Mouse (Mus musculus) layer of hippocampus, adult 11-12 months (tissue): ENCODE data around the gene Foxa3.
"Not testable (repeated sequence)": the region's sequence is repeated elsewhere in the genome, so short reads cannot be mapped to it uniquely, and the experiment has no call there.

ENCODE experiments used
- DNase-seq: peaks from one replicate; pipeline ENCODE4 v3.0.0; 2022; ENCODE audit warnings: low spot score

Foxa3 gene

GRCm38 (mm10) chr7:19023357-19023814 lies at the start of gene Foxa3:
TSS of gene Foxa3 (minus strand) at chr7:19023538.
- DNase-seq, result peak; percentile 39

GRCm38 (mm10) chr7:19071024-19071423 lies 47.7 kb upstream of the Foxa3 start:
- DNase-seq, result not testable (repeated sequence)

GRCm38 (mm10) chr7:19069500-19069899 lies 46.2 kb upstream of the Foxa3 start:
- no peak for DNase-seq

- peak; percentile 83 for DNase-seq
Measured at GRCm38 (mm10) chr7:19068707-19069106, 45.4 kb upstream of the Foxa3 start.

- no peak for DNase-seq
Measured at GRCm38 (mm10) chr7:19067935-19068334, 44.6 kb upstream of the Foxa3 start.

- DNase-seq, result no peak
Measured at GRCm38 (mm10) chr7:19067063-19067462, 43.7 kb upstream of the Foxa3 start.

GRCm38 (mm10) chr7:19065896-19066295 lies 42.6 kb upstream of the Foxa3 start:
- DNase-seq, result no peak

GRCm38 (mm10) chr7:19057405-19057804 lies 34.1 kb upstream of the Foxa3 start:
- DNase-seq, result no peak

- no peak for DNase-seq
Measured at GRCm38 (mm10) chr7:19055108-19055507, 31.8 kb upstream of the Foxa3 start.

- DNase-seq, result no peak
Measured at GRCm38 (mm10) chr7:19054777-19055076, 31.4 kb upstream of the Foxa3 start.

GRCm38 (mm10) chr7:19054047-19054776 lies 30.9 kb upstream of the Foxa3 start, which contains the start of gene Rsph6a:
TSS of gene Rsph6a (plus strand) at chr7:19054690.
- DNase-seq, result peak; percentile 55

- peak; percentile 49 for DNase-seq
Measured at GRCm38 (mm10) chr7:19053136-19053532, 29.8 kb upstream of the Foxa3 start.

GRCm38 (mm10) chr7:19052345-19053135 lies 29.2 kb upstream of the Foxa3 start:
- DNase-seq, result peak; percentile 79

GRCm38 (mm10) chr7:19051161-19051560 lies 27.8 kb upstream of the Foxa3 start:
- DNase-seq, result no peak

GRCm38 (mm10) chr7:19050172-19050571 lies 26.8 kb upstream of the Foxa3 start:
- DNase-seq, result no peak

GRCm38 (mm10) chr7:19049252-19049651 lies 25.9 kb upstream of the Foxa3 start:
- DNase-seq, result no peak

- DNase-seq, result no peak
Measured at GRCm38 (mm10) chr7:19048006-19048527, 24.7 kb upstream of the Foxa3 start.

GRCm38 (mm10) chr7:19046286-19047069 lies 23.1 kb upstream of the Foxa3 start:
- no peak for DNase-seq

GRCm38 (mm10) chr7:19044616-19045015 lies 21.3 kb upstream of the Foxa3 start:
- DNase-seq, result no peak

- DNase-seq, result no peak
Measured at GRCm38 (mm10) chr7:19031641-19032040, 8.3 kb upstream of the Foxa3 start.

GRCm38 (mm10) chr7:19029084-19029653 lies 5.8 kb upstream of the Foxa3 start:
- no peak for DNase-seq

GRCm38 (mm10) chr7:19028067-19028466 lies 4.7 kb upstream of the Foxa3 start:
- DNase-seq, result no peak
